Mouse (Mus musculus) megakaryocyte, embryonic 14.5 days (primary cell): ENCODE results near the gene Lnx2. TPM values are rescaled to one million over a fixed set of nuclear protein-coding genes. Genes with fewer than 3 reads are reported as not detected.
A peak's percentile ranks its signal among the peaks of the same experiment; 100 is the strongest.

Experiments used
- H3K27me3 ChIP-seq: replicated peaks from 2 replicates; pipeline ENCODE3; 2012; ENCODE audit warnings: inconsistent platforms
- H3K36me3 ChIP-seq: replicated peaks from 2 replicates; pipeline ENCODE3; 2012; ENCODE audit warnings: low read length, inconsistent platforms, mixed read lengths
- H3K4me1 ChIP-seq: 2 replicates; pipeline ENCODE4 v1.6.1; 2012; ENCODE audit warnings: inconsistent platforms
- H3K4me3 ChIP-seq: replicated peaks from 2 replicates; pipeline ENCODE3; 2012; ENCODE audit warnings: moderate library complexity, mild to moderate bottlenecking, inconsistent platforms
- H3K9me3 ChIP-seq: 2 replicates; pipeline ENCODE4 v1.6.1; 2012; ENCODE audit warnings: inconsistent platforms
- FLI1 ChIP-seq: IDR thresholded peaks from 2 replicates; pipeline ENCODE4 v1.6.1; 2012; ENCODE audit warnings: low read length, inconsistent platforms, mixed read lengths
- GATA1 ChIP-seq: IDR thresholded peaks from 3 replicates; pipeline ENCODE4 v1.6.1; 2012; ENCODE audit warnings: mixed read lengths, low read length, inconsistent platforms, borderline replicate concordance
- polyA plus RNA-seq: library from polyadenylated mRNA; stranded (reverse); fragments of >175 nt; gene quantifications from 2 replicates; pipeline ENCODE4 v1.2.3, GENCODE M21; 2012; ENCODE audit warnings: low replicate concordance; ENCODE audit not compliant: insufficient read depth

The Lnx2 gene
- polyA plus RNA-seq, 1 experiment: 4.1 TPM

GRCm38 (mm10) chr5:147078110-147078900 is 1.9 kb upstream of the Lnx2 start:
- H3K4me1 ChIP-seq: peaks cover 50% of the 10 kb centered on the region

GRCm38 (mm10) chr5:147077305-147078034 is 1.1 kb upstream of the Lnx2 start:
- TF ChIP-seq GATA1: no peak
- no peaks in the 10 kb centered on the region for H3K9me3 ChIP-seq
- no peaks in the 10 kb centered on the region for H3K27me3 ChIP-seq
- peak overlapping the region; percentile 96 for H3K4me3 ChIP-seq
- H3K36me3 ChIP-seq: peaks cover 38% of the 10 kb centered on the region
- peaks cover 58% of the 10 kb centered on the region for H3K4me1 ChIP-seq

More at GRCm38 (mm10) chr5:147078110-147078900, 1.9 kb upstream of the Lnx2 start:
- no peak for TF ChIP-seq GATA1
- TF ChIP-seq FLI1: no peak
- Histone ChIP-seq H3K36me3 (peaks cover 41% of the 10 kb centered on the region), H3K4me3 (peak overlapping the region; percentile 96), H3K27me3 (no peaks in the 10 kb centered on the region), H3K9me3 (no peaks in the 10 kb centered on the region)

DNA sequence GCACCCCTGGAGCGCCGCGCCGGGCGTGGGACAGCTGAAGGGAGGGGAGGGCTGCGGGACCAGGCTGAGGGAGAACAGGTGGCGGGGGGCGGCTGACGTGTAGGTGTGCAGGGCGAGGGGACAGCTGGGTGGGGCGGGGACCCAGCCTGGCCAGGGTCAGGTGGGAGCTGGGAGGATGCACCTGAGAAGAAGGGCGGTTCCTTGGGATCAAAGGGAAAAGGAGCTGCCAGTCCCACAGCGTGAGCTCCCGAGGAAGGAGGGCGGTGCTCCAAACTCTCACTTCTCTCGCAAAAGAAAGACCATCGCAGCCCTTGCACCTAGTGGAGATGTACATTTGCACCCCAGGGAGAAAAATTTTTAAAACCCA is 396 bp upstream of the Lnx2 start, which contains the start of gene Polr1d:
Gene Polr1d (plus strand): TSS at position 252 of the 367 bp plus-strand sequence.
- Histone ChIP-seq H3K27me3 (no peaks in the 10 kb centered on the region), H3K9me3 (no peaks in the 10 kb centered on the region), H3K4me1 (peaks cover 63% of the 10 kb centered on the region), H3K4me3 (peak within 1 kb of the TSS; percentile 96), H3K36me3 (peaks cover 32% of the 10 kb centered on the region)
- TF ChIP-seq GATA1 (no peak), FLI1 (no peak)

DNA sequence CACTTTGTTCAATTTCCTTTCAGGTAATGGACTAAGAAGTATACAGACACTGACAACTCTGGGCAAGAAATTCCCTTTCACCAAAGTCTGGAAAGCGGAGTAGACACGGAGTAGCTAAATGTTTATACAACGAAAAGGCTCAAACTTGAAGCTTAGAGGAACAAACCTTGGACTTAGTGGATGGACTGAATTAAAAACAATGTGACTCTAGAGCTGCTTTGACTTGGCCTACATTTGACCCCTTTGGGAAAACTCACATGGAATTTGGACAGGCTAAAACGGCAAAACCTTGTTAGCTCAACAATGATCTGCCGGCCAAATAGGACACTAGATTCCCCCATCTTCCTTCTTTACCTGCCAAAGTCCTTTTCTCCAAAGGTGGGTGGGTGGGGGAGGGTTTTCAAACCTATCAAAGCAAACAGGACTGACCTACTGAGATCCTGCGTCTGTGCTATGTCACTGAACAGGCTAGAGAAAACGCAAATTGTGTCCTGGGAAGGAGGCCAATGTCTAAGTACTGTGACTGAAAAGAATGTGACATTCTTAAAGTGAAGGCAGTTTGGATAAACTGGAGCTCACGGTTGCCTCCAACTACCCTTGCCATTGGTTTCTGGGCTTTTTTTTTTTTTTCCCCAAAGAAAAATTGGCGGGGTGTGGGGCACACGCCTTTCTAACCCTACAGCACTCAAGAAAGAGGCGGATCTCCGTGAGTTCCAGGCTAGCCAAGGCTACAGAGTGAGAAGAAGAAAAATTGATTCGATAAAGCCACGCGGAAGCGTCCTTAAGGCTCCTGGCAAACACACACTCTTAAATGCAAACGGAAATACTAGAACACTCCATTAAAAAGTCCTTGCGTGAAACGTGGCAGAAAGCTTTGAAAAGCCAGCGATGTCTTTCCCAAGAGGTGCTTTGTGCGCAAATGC is 1.0 kb downstream of the Lnx2 start:
- Histone ChIP-seq H3K4me1 (peaks cover 64% of the 10 kb centered on the region), H3K9me3 (no peaks in the 10 kb centered on the region), H3K36me3 (peaks cover 23% of the 10 kb centered on the region), H3K27me3 (no peaks in the 10 kb centered on the region), H3K4me3 (peak overlapping the region; percentile 96)
- TF ChIP-seq GATA1: no peak
- TF ChIP-seq FLI1: no peak

DNA sequence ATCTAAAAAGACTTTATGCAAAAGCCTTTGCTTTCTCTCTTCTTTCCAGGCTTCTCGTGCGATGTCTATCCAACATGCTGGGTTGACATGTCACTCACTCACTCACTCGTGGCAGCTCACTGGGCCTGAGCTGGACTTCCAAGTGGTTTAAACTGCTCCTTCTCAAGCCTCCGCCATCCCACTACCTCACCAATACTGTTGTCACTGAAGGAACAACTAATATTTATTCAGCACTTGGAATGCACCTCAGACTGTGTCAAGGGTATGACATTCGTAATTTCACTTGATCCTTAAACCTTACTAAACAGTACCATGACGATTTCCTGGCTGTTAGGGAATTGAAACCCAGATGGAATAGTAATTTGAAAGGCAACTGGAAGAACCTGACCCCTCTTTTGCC is 2.6 kb downstream of the Lnx2 start:
- Histone ChIP-seq H3K36me3 (peaks cover 11% of the 10 kb centered on the region), H3K4me1 (peaks cover 61% of the 10 kb centered on the region), H3K4me3 (no peak overlapping the region), H3K27me3 (no peaks in the 10 kb centered on the region), H3K9me3 (no peaks in the 10 kb centered on the region)
- no peak for TF ChIP-seq GATA1
- TF ChIP-seq FLI1: no peak

DNA sequence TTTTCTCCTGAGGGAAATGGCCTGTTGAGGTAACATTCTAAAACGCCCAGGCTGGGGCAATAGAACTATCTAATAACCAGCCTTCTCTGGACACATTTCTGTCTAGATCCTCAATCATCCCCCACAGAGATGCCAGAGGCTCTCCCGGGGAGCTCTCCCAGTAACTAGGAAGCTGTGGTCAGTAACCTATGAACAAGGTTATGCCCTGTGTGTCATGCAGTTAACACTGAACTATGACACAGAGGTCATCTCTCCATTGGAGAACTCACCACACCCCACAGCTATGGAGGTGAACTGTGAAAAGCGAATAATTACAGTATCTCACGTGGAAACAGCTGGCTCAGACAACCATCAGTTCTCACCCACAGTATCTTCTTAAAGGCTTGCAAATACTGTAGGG is 4.5 kb downstream of the Lnx2 start:
- H3K9me3 ChIP-seq: no peaks in the 10 kb centered on the region
- no peaks in the 10 kb centered on the region for H3K27me3 ChIP-seq
- TF ChIP-seq GATA1 (no peak), FLI1 (no peak)
- no peak overlapping the region for H3K4me3 ChIP-seq
- H3K36me3 ChIP-seq: peaks cover 9% of the 10 kb centered on the region
- peaks cover 56% of the 10 kb centered on the region for H3K4me1 ChIP-seq

GRCm38 (mm10) chr5:147070791-147071516 is 5.4 kb downstream of the Lnx2 start:
- H3K4me3 ChIP-seq: no peak overlapping the region
- H3K27me3 ChIP-seq: no peaks in the 10 kb centered on the region
- TF ChIP-seq FLI1 (no peak), GATA1 (no peak)
- H3K9me3 ChIP-seq: no peaks in the 10 kb centered on the region
- H3K36me3 ChIP-seq: peaks cover 9% of the 10 kb centered on the region
- peaks cover 61% of the 10 kb centered on the region for H3K4me1 ChIP-seq

DNA sequence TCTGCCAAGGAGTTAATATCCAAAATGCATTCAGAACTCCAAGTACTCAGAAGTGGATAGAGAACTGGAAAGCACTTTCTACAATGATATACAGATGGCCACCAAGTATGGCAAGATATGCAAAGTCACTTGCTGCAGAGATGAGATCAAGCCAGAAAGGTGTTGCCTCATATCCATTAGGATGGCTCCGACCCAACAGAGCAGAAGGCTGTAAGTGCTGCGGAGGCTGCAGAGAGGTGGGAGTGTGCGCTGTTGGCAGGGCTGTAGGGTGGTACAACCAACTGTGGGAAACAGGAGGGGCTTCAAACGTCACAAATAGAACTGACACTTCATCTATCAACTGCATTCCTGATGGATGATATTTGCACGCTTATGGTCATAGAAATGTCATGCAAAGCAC is 7.5 kb downstream of the Lnx2 start:
- peaks cover 9% of the 10 kb centered on the region for H3K36me3 ChIP-seq
- H3K4me3 ChIP-seq: no peak overlapping the region
- H3K9me3 ChIP-seq: no peaks in the 10 kb centered on the region
- H3K4me1 ChIP-seq: peaks cover 55% of the 10 kb centered on the region
- no peak for TF ChIP-seq GATA1
- no peak for TF ChIP-seq FLI1
- H3K27me3 ChIP-seq: no peaks in the 10 kb centered on the region

GRCm38 (mm10) chr5:147066965-147067364 is 9.4 kb downstream of the Lnx2 start:
- Histone ChIP-seq H3K4me1 (peaks cover 45% of the 10 kb centered on the region), H3K36me3 (peaks cover 9% of the 10 kb centered on the region), H3K4me3 (no peak overlapping the region), H3K9me3 (no peaks in the 10 kb centered on the region), H3K27me3 (no peaks in the 10 kb centered on the region)
- no peak for TF ChIP-seq FLI1
- no peak for TF ChIP-seq GATA1
